Mouse (Mus musculus) granulocyte monocyte progenitor cell, adult 5-6 weeks (primary cell): ENCODE measurements around the gene Ttc25. TPM values are rescaled to one million over a fixed set of nuclear protein-coding genes. Genes with fewer than 3 reads are reported as not detected.
"Not testable (repeated sequence)": the region's sequence is repeated elsewhere in the genome, so short reads cannot be mapped to it uniquely, and the experiment has no call there.

Experiments
- ATAC-seq: replicated peaks from 2 replicates; pipeline ENCODE4 v1.8.0; 2016; ENCODE audit warnings: mild to moderate bottlenecking, moderate TSS enrichment, inconsistent platforms; ENCODE audit not compliant: poor library complexity, severe bottlenecking
- total RNA-seq, 2 experiments: library from RNA; stranded (forward) in 1 of 2; stranded (reverse) in 1 of 2; fragments of 200-712, 200-1000 nt in 1 of 2; fragments of >200 nt in 1 of 2; fragmentation: Nextera tagmentation in 1 of 2; gene quantifications; 2 replicates each; pipeline ENCODE4 v1.2.3; 2014 to 2017

Gene Ttc25
- total RNA-seq, 2 experiments from 2014 or later, result 0.31 to 3.7 TPM

- ATAC-seq, result peak; percentile 90
Measured at GRCm38 (mm10) chr11:100527458-100528374, 17.7 kb upstream of the Ttc25 start, which contains the start of gene Acly. Gene Acly, minus strand, starts transcription at chr11:100528000.

DNA sequence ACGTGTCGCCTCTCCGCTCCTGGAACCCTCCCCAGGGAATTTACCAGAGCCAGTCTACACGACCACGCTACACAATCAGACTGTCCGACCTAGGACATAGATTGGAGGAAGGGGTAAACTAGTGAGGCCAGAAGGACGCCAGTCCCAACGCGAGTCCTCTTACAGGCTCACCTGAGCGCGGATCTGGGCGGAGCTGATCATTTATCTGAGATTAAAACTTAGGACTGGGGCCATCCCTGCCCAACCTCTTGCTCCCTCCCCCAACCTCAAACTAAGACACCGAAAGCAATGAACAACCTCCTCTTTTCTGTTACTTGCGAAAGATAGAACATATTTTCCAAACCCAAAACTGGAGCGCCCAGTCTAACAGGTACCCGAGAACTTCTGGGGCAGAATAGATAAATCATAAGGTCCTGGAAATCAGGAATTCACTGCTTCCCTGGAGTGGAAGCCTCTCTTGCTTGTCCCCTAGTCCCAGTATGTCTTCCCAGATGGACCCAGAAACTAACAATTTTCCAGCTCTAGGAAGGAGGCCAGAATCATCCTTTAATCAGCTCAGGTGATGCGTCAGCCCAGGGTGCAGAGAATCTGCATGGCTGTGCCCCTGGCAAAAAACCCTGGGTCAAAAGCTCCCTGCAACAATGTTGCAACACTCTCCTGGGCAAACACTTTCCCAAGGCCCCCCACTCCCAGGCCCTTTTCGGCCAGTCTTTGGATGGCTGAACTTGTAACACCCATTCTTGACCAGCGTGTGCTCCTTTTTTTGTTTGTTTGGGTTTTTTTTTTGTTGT is 16.8 kb upstream of the Ttc25 start:
- ATAC-seq, result no peak

GRCm38 (mm10) chr11:100533871-100534270 is 11.5 kb upstream of the Ttc25 start:
- ATAC-seq, result no peak

GRCm38 (mm10) chr11:100534411-100534810 is 11.0 kb upstream of the Ttc25 start:
- ATAC-seq, result not testable (repeated sequence)

DNA sequence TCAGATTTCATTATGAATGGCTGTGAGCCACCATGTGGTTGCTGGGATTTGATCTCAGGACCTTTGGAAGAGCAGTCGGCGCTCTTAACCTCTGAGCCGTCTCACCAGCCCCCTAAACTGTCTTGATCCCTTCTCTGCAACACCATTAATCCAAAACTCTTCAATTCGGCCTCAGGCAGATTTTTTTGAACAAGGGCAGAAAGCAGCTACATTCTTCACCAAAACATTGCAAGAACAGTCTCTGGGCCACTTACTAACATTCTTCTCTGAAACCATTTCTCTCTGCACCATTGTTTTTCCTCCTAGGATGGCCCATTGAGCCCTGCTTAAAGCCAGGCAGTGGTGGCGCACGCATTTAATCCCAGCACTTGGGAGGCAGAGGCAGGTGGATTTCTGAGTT is 10.6 kb upstream of the Ttc25 start:
- ATAC-seq, result not testable (repeated sequence)

DNA sequence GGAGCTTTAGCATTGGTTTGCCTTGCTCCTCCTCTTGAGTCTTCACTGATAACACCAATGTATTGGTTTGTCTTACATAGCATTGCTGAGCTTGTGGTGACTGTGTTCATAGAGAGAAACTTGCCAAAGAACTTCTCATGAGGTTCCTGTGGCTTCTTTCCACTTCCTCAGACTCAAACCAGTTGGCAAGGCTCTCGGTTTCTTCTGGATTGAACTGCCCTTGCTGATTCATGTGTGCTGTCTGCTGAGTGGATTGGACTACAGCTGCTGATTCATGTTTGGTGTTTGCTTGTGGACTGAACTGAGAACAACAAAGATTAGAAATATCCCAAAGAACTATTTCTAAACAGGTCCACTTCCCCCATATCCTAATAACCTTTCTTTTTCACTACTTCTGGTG is 9.4 kb upstream of the Ttc25 start:
- no peak for ATAC-seq

DNA sequence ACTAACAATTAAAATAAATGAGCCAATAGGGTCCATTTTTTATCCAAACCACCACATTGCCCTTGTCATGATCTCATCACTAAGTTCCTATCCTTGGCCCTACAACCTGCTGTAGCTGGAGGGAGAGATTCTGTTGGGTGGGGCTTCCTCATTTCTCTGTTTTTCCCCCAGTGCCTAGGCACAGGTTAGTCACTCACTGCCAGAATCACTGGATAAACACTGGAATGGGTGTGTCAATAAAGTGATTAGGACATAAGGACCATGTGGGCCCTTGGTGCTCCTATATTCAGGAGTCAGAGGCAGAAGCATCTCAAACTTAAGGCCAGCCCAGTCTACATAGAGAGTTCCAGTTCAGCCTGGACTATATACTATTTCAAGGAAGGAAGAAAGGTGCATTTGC is 8.9 kb upstream of the Ttc25 start:
- no peak for ATAC-seq

GRCm38 (mm10) chr11:100540966-100541365 is 4.4 kb upstream of the Ttc25 start:
- ATAC-seq, result no peak

DNA sequence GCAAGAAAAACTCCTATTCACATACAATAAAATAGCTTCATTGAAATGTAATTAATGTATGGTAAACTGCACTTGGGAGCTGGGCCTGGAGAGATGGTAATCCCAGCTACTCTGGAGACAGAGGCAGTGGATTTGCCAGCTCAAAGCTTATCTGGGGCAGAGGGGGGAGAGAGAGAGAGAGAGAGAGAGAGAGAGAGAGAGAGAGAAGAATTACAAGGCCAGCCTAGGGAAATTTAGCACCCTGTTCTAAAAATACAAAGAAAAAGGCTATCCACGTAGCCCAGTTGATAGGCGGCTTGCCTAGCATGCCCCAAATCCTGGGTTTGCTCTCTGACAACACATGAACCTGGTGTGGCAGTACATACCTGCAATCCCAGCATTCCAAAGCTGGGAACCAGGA is 3.8 kb upstream of the Ttc25 start:
- ATAC-seq, result no peak

DNA sequence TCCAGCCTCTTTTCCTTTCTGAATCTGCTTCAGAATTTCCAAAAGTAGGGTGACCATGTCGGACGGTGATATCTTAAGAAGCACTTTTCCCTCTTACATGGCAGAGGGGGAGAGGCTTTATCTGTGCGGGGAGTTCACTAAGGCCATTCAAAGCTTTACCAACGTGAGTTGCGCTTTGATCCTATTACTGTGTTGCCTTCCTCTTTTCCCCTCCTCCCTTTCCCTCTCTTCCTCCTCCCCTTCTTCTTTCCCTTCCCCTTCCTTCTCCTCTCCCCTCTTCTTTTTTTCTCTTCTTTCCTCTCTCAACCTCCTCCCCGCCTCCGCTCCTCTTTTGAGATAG is 309 bp downstream of the Ttc25 start:
- ATAC-seq, result 0 out of 2 replicates have a peak, but pooled peaks have one; percentile 3

DNA sequence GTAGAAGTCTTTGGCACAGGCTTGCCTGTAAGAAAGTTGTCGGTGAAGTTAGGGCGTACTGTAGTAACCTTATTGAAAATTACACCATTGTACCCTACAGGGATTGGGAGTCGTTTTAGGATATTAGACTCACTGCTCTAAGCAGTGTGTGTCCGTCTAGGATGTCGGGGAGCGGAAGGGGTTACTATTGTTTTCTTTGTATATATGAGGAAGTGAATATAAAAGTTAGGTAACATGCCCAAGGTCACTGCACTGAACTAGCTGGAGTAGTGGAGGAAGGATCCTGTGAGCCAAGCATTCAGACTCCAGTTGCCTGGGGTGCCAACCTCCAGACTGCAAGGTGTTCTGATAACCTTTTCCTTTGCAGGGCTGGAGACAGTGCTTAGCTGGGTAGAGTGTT is 1.5 kb downstream of the Ttc25 start:
- peak; percentile 70 for ATAC-seq

DNA sequence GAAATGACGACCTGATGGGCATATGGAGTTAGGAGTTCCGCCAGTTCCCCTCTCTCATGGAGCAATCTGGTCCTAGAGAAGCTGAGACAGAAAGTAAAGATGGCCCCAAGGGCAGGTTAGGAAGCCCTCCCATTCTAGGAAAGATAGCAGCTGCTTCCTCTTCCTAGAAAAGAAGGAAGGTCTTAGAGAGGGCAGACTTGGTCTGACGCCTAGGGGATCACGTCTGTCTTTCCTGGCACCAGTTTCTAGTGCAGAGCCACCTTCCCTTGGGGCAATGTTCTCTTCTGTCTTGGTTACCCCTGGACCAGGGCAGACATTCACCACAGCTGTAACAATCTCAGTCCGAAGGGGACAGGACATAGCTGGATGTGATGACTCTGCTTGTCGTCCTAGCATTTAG is 2.7 kb downstream of the Ttc25 start:
- ATAC-seq, result no peak

- ATAC-seq, result no peak
Measured at GRCm38 (mm10) chr11:100549466-100549865, 4.1 kb downstream of the Ttc25 start.

DNA sequence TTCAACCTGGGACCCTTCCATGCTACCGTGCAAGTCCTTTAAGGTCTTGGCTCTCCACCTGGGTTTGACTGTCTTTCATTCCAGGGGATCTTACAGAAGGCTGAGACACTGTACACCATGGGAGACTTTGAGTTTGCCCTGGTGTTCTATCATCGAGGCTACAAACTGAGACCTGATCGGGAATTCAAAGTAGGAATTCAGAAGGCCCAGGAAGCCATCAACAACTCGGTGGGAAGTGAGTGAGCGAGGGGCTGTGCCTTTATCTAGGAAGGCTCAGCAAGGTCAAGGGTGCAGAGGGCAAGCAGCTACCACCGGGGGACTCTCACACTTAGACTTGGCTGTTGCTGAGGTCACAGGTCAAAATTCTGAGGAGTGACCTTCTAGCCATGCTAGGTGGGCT is 4.7 kb downstream of the Ttc25 start:
- ATAC-seq, result no peak

- no peak for ATAC-seq
Measured at GRCm38 (mm10) chr11:100552842-100553241, 7.4 kb downstream of the Ttc25 start.

DNA sequence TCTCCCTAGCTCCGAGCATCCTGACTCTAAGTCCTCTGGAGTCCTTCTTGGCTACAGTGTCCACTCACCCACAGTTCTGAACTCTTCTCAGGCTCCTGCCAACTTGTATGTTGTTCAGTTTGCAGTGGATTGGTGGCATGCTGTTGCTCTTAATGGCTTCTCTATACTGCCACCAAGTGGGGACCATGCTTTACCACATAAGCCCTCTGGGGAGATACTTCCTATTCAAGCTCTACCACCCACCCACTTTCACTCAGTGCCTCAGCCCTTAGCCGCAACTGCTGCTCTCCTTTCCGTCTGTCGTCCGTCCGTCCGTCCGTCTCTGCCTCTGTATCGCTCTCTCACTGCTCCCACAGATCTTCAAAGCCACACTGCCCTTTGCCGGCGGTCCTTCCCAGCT is 10.2 kb downstream of the Ttc25 start:
- ATAC-seq, result peak; percentile 94

- ATAC-seq, result no peak
Measured at GRCm38 (mm10) chr11:100557563-100557962, 12.2 kb downstream of the Ttc25 start.

DNA sequence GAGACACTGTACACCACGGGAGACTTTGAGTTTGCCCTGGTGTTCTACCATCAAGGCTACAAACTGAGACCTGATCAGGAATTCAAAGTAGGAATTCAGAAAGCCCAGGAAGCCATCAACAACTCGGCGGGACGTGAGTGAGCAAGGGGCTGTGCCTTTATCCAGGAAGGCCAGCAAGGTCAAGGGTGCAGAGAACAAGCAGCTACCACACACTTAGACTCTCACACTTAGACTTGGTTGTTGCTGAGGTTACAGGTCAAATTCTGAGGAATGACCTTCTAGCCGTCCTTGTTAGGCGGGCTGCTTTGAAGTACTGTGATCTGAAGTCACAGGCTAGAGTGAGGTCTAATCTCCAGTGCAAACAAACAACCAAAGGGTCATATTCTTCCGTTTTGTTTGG is 14.1 kb downstream of the Ttc25 start:
- ATAC-seq, result no peak

GRCm38 (mm10) chr11:100561748-100562147 is 16.3 kb downstream of the Ttc25 start:
- no peak for ATAC-seq

DNA sequence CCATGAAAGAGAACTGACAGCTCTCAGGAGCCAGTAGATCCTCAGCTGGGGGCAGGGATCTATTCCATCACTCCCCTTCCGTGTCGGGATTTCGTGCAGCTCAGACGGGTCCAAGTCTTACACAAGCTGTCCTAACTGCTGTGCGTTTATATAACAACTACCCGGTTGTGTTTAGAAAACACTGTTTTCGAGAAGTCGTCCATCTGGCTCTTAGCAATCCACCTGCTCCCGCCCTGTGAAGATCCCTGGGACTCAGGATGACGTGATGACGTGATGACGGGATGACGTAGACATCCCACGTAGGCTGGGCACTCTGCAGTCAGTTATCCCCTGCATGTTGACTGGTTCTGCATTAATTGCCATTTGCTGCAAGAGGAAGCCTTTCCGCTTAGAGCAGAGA is 18.9 kb downstream of the Ttc25 start:
- no peak for ATAC-seq

- ATAC-seq, result no peak
Measured at GRCm38 (mm10) chr11:100564703-100565102, 19.3 kb downstream of the Ttc25 start.
